Mouse (Mus musculus) leukemia stem cell, adult 10-12 weeks (primary cell): ENCODE results near the gene Atxn3. TPM values are rescaled to one million over a fixed set of nuclear protein-coding genes. Genes with fewer than 3 reads are reported as not detected.

Experiments
- polyA plus RNA-seq: library from polyadenylated mRNA; stranded (reverse); fragments of >175 nt; gene quantifications from 2 replicates; pipeline ENCODE4 v1.2.3, GENCODE M21; 2012; ENCODE audit warnings: low replicate concordance

Atxn3 gene
- polyA plus RNA-seq, result 0.23 and 1.0 TPM in 2 replicates

DNA sequence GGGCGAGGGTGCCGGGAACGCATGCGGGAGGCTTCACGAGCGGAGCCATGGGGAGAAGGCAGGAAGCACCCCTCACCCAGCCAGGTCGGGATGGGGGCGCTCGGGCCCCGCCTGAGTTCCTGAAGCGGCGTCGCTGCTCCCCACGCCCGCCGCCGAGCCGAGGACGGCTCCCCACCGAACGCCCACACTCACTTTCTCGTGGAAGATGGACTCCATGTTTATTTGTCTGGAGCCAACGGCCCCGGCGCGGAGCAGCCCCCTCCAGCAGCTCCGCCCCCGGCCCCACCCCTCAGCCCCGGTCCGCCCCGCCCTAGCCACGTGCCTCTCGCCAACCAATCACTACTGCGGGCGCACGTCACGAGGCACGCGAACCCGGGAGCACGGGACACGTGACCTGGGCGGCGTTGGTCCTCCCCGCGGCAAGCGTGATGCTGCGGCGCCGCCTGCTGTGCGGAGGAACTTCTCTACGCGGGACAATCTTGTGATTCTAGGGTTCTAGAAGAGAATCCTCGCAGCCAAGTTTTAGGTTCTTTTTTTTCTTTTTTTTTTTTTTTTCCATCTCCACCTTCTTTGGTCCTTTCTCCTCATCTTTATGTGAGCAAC, at the start of gene Atxn3:
Gene Atxn3 (minus strand): TSS at position 305 of the 603 bp plus-strand sequence.

DNA sequence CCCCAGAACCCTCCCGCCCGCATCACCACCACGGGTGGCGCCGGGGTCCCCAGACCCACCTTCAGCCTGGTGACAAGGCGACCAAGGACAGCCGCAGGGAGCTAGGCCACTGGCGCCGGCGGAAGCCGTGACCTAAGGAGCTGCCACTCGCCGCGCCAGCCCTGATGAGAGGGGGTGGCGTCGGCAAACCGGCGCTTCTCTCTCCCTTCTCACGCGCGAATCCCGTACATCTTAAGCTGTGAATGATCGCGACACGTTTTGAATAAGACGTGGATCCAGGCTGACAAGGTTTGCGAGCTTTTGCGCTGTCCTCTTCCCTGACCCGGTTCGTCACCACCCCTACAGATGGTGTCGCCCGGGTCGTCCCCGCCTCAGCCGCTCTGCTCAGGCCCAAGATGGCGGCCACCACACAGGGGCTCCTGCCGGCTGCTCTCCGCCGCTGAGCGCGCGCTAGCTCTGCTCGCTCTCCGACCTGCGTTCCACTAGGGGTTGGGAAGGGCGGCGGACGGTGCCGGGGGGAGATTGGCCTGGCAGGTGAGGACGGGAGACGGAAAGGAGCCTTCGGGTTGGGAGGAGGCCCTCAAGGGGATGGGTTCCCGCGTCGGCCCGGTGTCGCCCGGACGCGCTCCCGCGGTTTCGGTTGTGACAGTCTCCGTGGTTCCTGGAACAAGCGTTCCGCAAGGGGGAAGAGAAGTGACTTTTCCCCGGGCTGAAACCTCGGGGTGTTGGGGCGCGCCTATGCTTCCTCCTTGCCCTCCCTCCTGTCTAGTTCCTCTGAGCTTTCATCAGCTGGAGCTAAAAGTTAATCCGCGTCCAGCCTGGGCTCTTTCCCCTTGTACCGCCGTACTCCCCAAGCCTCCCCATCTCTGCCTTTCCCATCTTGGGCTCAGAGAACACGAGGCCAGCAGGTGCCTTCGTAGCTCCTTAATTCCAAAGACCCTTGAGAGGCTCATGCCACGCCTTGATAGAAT, 17.8 kb upstream of the Atxn3 start, which contains the start of gene Cpsf2:
Gene Cpsf2 (plus strand): TSS at position 388 of the 971 bp plus-strand sequence.

DNA sequence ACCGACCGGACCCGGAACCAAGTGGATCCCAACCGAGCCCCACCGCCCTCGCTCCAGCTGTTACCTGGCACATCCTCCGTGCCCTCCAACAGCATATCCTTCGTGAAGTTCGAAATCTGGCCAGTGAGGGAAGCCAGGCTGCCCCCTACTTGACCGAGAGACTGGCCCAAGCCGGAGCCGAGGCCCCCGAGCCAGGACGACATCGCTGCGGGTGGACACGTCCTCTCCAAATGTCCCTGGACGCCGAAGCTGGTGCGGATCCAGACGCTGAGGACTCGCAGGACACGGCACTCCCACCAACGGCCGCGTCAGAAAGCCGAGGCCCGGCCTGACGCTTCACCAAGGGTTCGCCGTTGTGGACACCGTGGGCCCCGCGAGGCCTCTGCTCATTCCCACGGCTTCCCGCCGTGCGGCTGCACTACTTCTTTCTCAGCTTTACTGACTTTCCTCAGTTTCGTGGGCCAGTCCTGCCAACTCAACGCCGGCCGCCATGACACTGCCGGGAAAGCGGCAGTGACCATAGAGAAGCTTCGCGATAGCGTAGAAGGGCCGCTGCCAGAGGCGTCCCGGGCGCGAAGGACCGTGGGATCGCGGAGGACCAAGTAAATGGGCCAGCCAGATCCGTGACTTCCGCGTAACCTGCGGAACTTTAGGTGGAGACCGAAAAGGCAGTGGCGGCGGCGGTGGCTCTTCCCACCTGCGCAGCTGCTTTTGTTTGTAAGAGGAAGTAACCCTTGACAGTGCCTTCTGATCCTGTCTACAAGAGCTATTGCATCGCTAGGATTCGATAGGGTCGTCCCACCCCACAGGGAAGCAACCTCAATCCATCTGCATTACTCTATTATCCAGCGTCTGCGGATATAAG, 45.2 kb downstream of the Atxn3 start, which contains the start of gene Trip11:
Gene Trip11 (minus strand): TSS at position 642 of the 865 bp plus-strand sequence.

Other genes with a start within 250 kb of the Atxn3 start
- not detected in 2 replicates for gene Tc2n, start 239.7 kb downstream of the Atxn3 start, polyA plus RNA-seq
- gene Fbln5, start 139.2 kb downstream of the Atxn3 start, polyA plus RNA-seq, result 0.19 and 1.3 TPM in 2 replicates
- 3.0 and 6.1 TPM in 2 replicates for gene Trip11, start 45.0 kb downstream of the Atxn3 start, polyA plus RNA-seq
- 16.4 and 20.5 TPM in 2 replicates for gene Cpsf2, start 17.7 kb upstream of the Atxn3 start, polyA plus RNA-seq
- not detected in 2 replicates for gene Slc24a4, start 170.5 kb upstream of the Atxn3 start, polyA plus RNA-seq